Mouse (Mus musculus) erythroblast, embryonic 14.5 days (primary cell): ENCODE measurements around the gene Kcp. TPM values are rescaled to one million over a fixed set of nuclear protein-coding genes. Genes with fewer than 3 reads are reported as not detected.

Experiments
- H3K27me3 ChIP-seq: 2 replicates; pipeline ENCODE4 v1.6.1; 2012; ENCODE audit warnings: inconsistent platforms; ENCODE audit not compliant: control insufficient read depth
- H3K36me3 ChIP-seq: 2 replicates; pipeline ENCODE4 v1.6.1; 2012; ENCODE audit warnings: mild to moderate bottlenecking, inconsistent platforms; ENCODE audit not compliant: control insufficient read depth
- H3K4me1 ChIP-seq: 2 replicates; pipeline ENCODE4 v1.6.1; 2012; ENCODE audit warnings: inconsistent platforms; ENCODE audit not compliant: control insufficient read depth
- H3K4me3 ChIP-seq: replicated peaks from 2 replicates; pipeline ENCODE3; 2012; ENCODE audit warnings: moderate library complexity, mild to moderate bottlenecking, inconsistent platforms
- H3K9me3 ChIP-seq: 2 replicates; pipeline ENCODE4 v1.6.1; 2012; ENCODE audit warnings: low read length, inconsistent platforms, mixed read lengths; ENCODE audit not compliant: control insufficient read depth
- GATA1 ChIP-seq: IDR thresholded peaks from 2 replicates; pipeline ENCODE4 v1.6.1; 2012; ENCODE audit warnings: low read length, inconsistent platforms, mixed read lengths
- TAL1 ChIP-seq: IDR thresholded peaks from 3 replicates; pipeline ENCODE4 v1.6.1; 2012; ENCODE audit warnings: low read length, inconsistent platforms, mixed read lengths
- polyA plus RNA-seq: library from polyadenylated mRNA; stranded (reverse); fragments of >175 nt; gene quantifications from 2 replicates; pipeline ENCODE4 v1.2.3, GENCODE M21; 2012

The Kcp gene
- polyA plus RNA-seq, 1 experiment = 0.01 TPM

GRCm38 (mm10) chr6:29473941-29474691 lies 33.6 kb downstream of the Kcp start:
- Histone ChIP-seq H3K4me1 (peaks cover 19% of the 10 kb centered on the region), H3K9me3 (no peaks in the 10 kb centered on the region; the same call in 1 of the 2 replicates), H3K36me3 (peaks cover 25% of the 10 kb centered on the region), H3K4me3 (peak overlapping the region; percentile 62), H3K27me3 (peaks cover 18% of the 10 kb centered on the region)
- TF ChIP-seq GATA1 (no peak), TAL1 (no peak)

- peaks cover 9% of the 10 kb centered on the region for H3K27me3 ChIP-seq
- no peak within 1 kb of the TSS for H3K4me3 ChIP-seq
- no peak for TF ChIP-seq TAL1
- no peak for TF ChIP-seq GATA1
- peaks cover 28% of the 10 kb centered on the region for H3K36me3 ChIP-seq
- peaks cover 37% of the 10 kb centered on the region for H3K4me1 ChIP-seq
- no peaks in the 10 kb centered on the region; the same call in 1 of the 2 replicates for H3K9me3 ChIP-seq
These were observed 36.6 kb downstream of the Kcp start, which contains the start of gene Atp6v1fnb for GRCm38 (mm10) chr6:29471137-29471536. Atp6v1fnb (plus strand) TSS chr6:29471437.

GRCm38 (mm10) chr6:29468851-29469250 lies 38.9 kb downstream of the Kcp start:
- Histone ChIP-seq H3K27me3 (no peaks in the 10 kb centered on the region), H3K4me3 (peak overlapping the region; percentile 91), H3K9me3 (no peaks in the 10 kb centered on the region; the same call in 1 of the 2 replicates), H3K4me1 (peaks cover 30% of the 10 kb centered on the region), H3K36me3 (peaks cover 28% of the 10 kb centered on the region)
- no peak for TF ChIP-seq GATA1
- TF ChIP-seq TAL1 = no peak

GRCm38 (mm10) chr6:29467583-29468354 lies 40.0 kb downstream of the Kcp start, which contains the start of gene Atp6v1f:
Atp6v1f (plus strand) TSS chr6:29467718.
- TF ChIP-seq TAL1 (no peak), GATA1 (peak; percentile 21; the same call in 1 of the 2 replicates)
- Histone ChIP-seq H3K4me1 (peaks cover 22% of the 10 kb centered on the region), H3K27me3 (no peaks in the 10 kb centered on the region), H3K4me3 (peak within 1 kb of the TSS; percentile 91), H3K9me3 (no peaks in the 10 kb centered on the region; the same call in 1 of the 2 replicates), H3K36me3 (peaks cover 28% of the 10 kb centered on the region)

- TF ChIP-seq TAL1 (no peak), GATA1 (no peak)
- H3K4me1 ChIP-seq = peaks cover 11% of the 10 kb centered on the region
- no peaks in the 10 kb centered on the region for H3K9me3 ChIP-seq
These were observed 44.4 kb downstream of the Kcp start for GRCm38 (mm10) chr6:29463388-29463787.

GRCm38 (mm10) chr6:29461502-29461901 lies 46.2 kb downstream of the Kcp start:
- no peaks in the 10 kb centered on the region for H3K27me3 ChIP-seq
- no peak overlapping the region for H3K4me3 ChIP-seq
- no peak for TF ChIP-seq TAL1
- TF ChIP-seq GATA1 = no peak
- no peaks in the 10 kb centered on the region for H3K36me3 ChIP-seq
- no peaks in the 10 kb centered on the region for H3K4me1 ChIP-seq
- H3K9me3 ChIP-seq = no peaks in the 10 kb centered on the region

More at GRCm38 (mm10) chr6:29463388-29463787, 44.4 kb downstream of the Kcp start:
- no peaks in the 10 kb centered on the region for H3K27me3 ChIP-seq
- H3K36me3 ChIP-seq = no peaks in the 10 kb centered on the region
- no peak overlapping the region for H3K4me3 ChIP-seq

GRCm38 (mm10) chr6:29450667-29451066 lies 57.1 kb downstream of the Kcp start:
- Histone ChIP-seq H3K36me3 (no peaks in the 10 kb centered on the region), H3K27me3 (no peaks in the 10 kb centered on the region), H3K4me1 (no peaks in the 10 kb centered on the region), H3K9me3 (no peaks in the 10 kb centered on the region), H3K4me3 (no peak overlapping the region)
- TF ChIP-seq GATA1 (no peak), TAL1 (no peak)

GRCm38 (mm10) chr6:29449858-29450257 lies 57.9 kb downstream of the Kcp start:
- Histone ChIP-seq H3K4me1 (no peaks in the 10 kb centered on the region), H3K36me3 (no peaks in the 10 kb centered on the region), H3K4me3 (no peak overlapping the region), H3K9me3 (no peaks in the 10 kb centered on the region), H3K27me3 (no peaks in the 10 kb centered on the region)
- no peak for TF ChIP-seq GATA1
- TF ChIP-seq TAL1 = no peak

- H3K36me3 ChIP-seq = no peaks in the 10 kb centered on the region
- no peaks in the 10 kb centered on the region for H3K4me1 ChIP-seq
- H3K4me3 ChIP-seq = no peak overlapping the region
- TF ChIP-seq GATA1 = no peak
- TF ChIP-seq TAL1 = no peak
- no peaks in the 10 kb centered on the region for H3K27me3 ChIP-seq
- H3K9me3 ChIP-seq = no peaks in the 10 kb centered on the region
These were observed 62.4 kb downstream of the Kcp start for GRCm38 (mm10) chr6:29445354-29445753.
